Mouse (Mus musculus) liver, embryonic 11.5 days (tissue): ENCODE data around the gene Cst6. TPM values are rescaled to one million over a fixed set of nuclear protein-coding genes. Genes with fewer than 3 reads are reported as not detected.
A peak's percentile ranks its signal among the peaks of the same experiment; 100 is the strongest.

Experiments
- ATAC-seq: fragments of 200-750 bp; cut with Nextera tagmentation; replicated peaks from 2 replicates; pipeline ENCODE4 v1.8.0; 2017; ENCODE audit warnings: moderate number of reproducible peaks, mild to moderate bottlenecking, moderate TSS enrichment, moderate library complexity; ENCODE audit not compliant: low FRiP score
- DNase-seq: peaks from one replicate; pipeline ENCODE4 v3.0.0-alpha.2; 2017; ENCODE audit warnings: low spot score
- H3K27ac ChIP-seq: fragments of 300-500 bp; sonication (generic); 2 replicates; pipeline ENCODE4 v1.5.1; 2014; ENCODE audit warnings: mild to moderate bottlenecking, low read depth, low read length, control low read depth
- H3K27me3 ChIP-seq: fragments of 300-500 bp; sonication (generic); replicated peaks from 2 replicates; pipeline ENCODE4 v1.6.1; 2014; ENCODE audit warnings: low read length, mixed read lengths; ENCODE audit not compliant: control insufficient read depth, insufficient read depth
- H3K36me3 ChIP-seq: fragments of 300-500 bp; sonication (generic); 2 replicates; pipeline ENCODE4 v1.6.1; 2014; ENCODE audit warnings: mild to moderate bottlenecking, low read length, moderate library complexity, mixed read lengths; ENCODE audit not compliant: control insufficient read depth, insufficient read depth
- H3K4me1 ChIP-seq: fragments of 300-500 bp; sonication (generic); replicated peaks from 2 replicates; pipeline ENCODE4 v1.6.1; 2014; ENCODE audit warnings: low read length, mixed read lengths; ENCODE audit not compliant: control insufficient read depth, insufficient read depth
- H3K4me2 ChIP-seq: fragments of 300-500 bp; sonication (generic); 2 replicates; pipeline ENCODE4 v1.6.1; 2014; ENCODE audit warnings: mild to moderate bottlenecking, control low read depth, moderate library complexity
- H3K4me3 ChIP-seq: fragments of 300-500 bp; sonication (generic); 2 replicates; pipeline ENCODE4 v1.5.1; 2014; ENCODE audit warnings: low read depth, low read length, control low read depth
- H3K9ac ChIP-seq: fragments of 300-500 bp; sonication (generic); 2 replicates; pipeline ENCODE4 v1.6.1; 2014; ENCODE audit warnings: low read depth, low read length, control low read depth
- H3K9me3 ChIP-seq: fragments of 300-500 bp; sonication (generic); 2 replicates; pipeline ENCODE4 v1.6.1; 2016; ENCODE audit warnings: low read length, inconsistent platforms, mixed read lengths; ENCODE audit not compliant: control insufficient read depth
- WGBS: fragments of 180-500 bp; shearing (Covaris S2); extraction: QIAGEN DNeasy Blood & Tissue Kit; methylation state at CpG from one replicate; pipeline ENCODE4 v1.1.7; 2014; 5-methylcytosine and 5-hydroxymethylcytosine counted together
- polyA plus RNA-seq: library from polyadenylated mRNA; unstranded; fragments of >200 nt; fragmentation: Nextera tagmentation; extraction: Ambion mirVana; gene quantifications from 2 replicates; pipeline ENCODE4 v1.2.1, GENCODE M21; 2014

Cst6 gene
- polyA plus RNA-seq, 1 experiment from 2014 or later: not detected

- 14% methylated on average over 11 of the region's 11 CpGs for WGBS
- H3K4me2 ChIP-seq: peak overlapping the region; percentile 98
Observed at GRCm38 (mm10) chr19:5365751-5366150, 16.4 kb upstream of the Cst6 start.

GRCm38 (mm10) chr19:5364124-5364523, 14.8 kb upstream of the Cst6 start:
- Histone ChIP-seq H3K36me3 (peaks cover 24% of the 10 kb centered on the region), H3K4me2 (no peak overlapping the region), H3K9ac (no peak overlapping the region), H3K4me1 (peaks cover 17% of the 10 kb centered on the region), H3K9me3 (no peaks in the 10 kb centered on the region), H3K27me3 (no peaks in the 10 kb centered on the region), H3K27ac (no peak overlapping the region), H3K4me3 (no peak overlapping the region)
- no peak for DNase-seq
- no peak for ATAC-seq
- WGBS: 85% methylated on average over 2 of the region's 2 CpGs

More at GRCm38 (mm10) chr19:5365751-5366150, 16.4 kb upstream of the Cst6 start:
- H3K4me1 ChIP-seq: peaks cover 17% of the 10 kb centered on the region
- H3K9me3 ChIP-seq: no peaks in the 10 kb centered on the region
- H3K36me3 ChIP-seq: peaks cover 38% of the 10 kb centered on the region
- peak overlapping the region; percentile 88 for H3K4me3 ChIP-seq
- H3K9ac ChIP-seq: peak overlapping the region; percentile 96
- no peaks in the 10 kb centered on the region for H3K27me3 ChIP-seq
- H3K27ac ChIP-seq: peak overlapping the region; percentile 92
- DNase-seq (peak; percentile 43), ATAC-seq (no peak)

- Histone ChIP-seq H3K9me3 (no peaks in the 10 kb centered on the region), H3K9ac (no peak overlapping the region), H3K4me3 (no peak overlapping the region), H3K27ac (no peak overlapping the region), H3K27me3 (no peaks in the 10 kb centered on the region), H3K36me3 (peaks cover 17% of the 10 kb centered on the region), H3K4me2 (no peak overlapping the region), H3K4me1 (peaks cover 9% of the 10 kb centered on the region)
- 81% methylated on average over 2 of the region's 2 CpGs for WGBS
- DNase-seq: no peak
- no peak for ATAC-seq
Observed at GRCm38 (mm10) chr19:5362186-5362585, 12.8 kb upstream of the Cst6 start.

GRCm38 (mm10) chr19:5356080-5356479, 6.7 kb upstream of the Cst6 start:
- DNase-seq (no peak), ATAC-seq (no peak)
- H3K4me1 ChIP-seq: no peaks in the 10 kb centered on the region
- no peak overlapping the region for H3K9ac ChIP-seq
- H3K27ac ChIP-seq: no peak overlapping the region
- no peaks in the 10 kb centered on the region for H3K27me3 ChIP-seq
- no peaks in the 10 kb centered on the region for H3K36me3 ChIP-seq
- no peaks in the 10 kb centered on the region for H3K9me3 ChIP-seq
- no peak overlapping the region for H3K4me3 ChIP-seq
- no CpG with 5 or more reads among the region's 1 CpGs for WGBS
- no peak overlapping the region for H3K4me2 ChIP-seq

GRCm38 (mm10) chr19:5353609-5354008, 4.2 kb upstream of the Cst6 start:
- no peak for ATAC-seq
- 72% methylated on average over 2 of the region's 2 CpGs for WGBS
- H3K27ac ChIP-seq: no peak overlapping the region
- no peak for DNase-seq
- H3K9ac ChIP-seq: no peak overlapping the region
- H3K4me3 ChIP-seq: no peak overlapping the region
- H3K4me1 ChIP-seq: peaks cover 4% of the 10 kb centered on the region
- no peaks in the 10 kb centered on the region; the same call in 1 of the 2 replicates for H3K27me3 ChIP-seq
- H3K36me3 ChIP-seq: no peaks in the 10 kb centered on the region
- H3K4me2 ChIP-seq: no peak overlapping the region
- no peaks in the 10 kb centered on the region for H3K9me3 ChIP-seq

- Histone ChIP-seq H3K4me3 (peak overlapping the region; percentile 49), H3K27ac (no peak overlapping the region), H3K27me3 (no peaks in the 10 kb centered on the region; the same call in 1 of the 2 replicates), H3K9me3 (no peaks in the 10 kb centered on the region), H3K9ac (peak overlapping the region; percentile 49), H3K36me3 (no peaks in the 10 kb centered on the region), H3K4me2 (peak overlapping the region; percentile 94), H3K4me1 (peaks cover 4% of the 10 kb centered on the region)
- WGBS: 6% methylated on average over 34 of the region's 34 CpGs
- ATAC-seq (peak; percentile 64), DNase-seq (peak; percentile 51)
Observed at GRCm38 (mm10) chr19:5348526-5349501, 560 bp downstream of the Cst6 start.

GRCm38 (mm10) chr19:5348064-5348463, 1.3 kb downstream of the Cst6 start:
- Histone ChIP-seq H3K27ac (no peak overlapping the region), H3K36me3 (no peaks in the 10 kb centered on the region), H3K4me3 (no peak overlapping the region), H3K27me3 (no peaks in the 10 kb centered on the region; the same call in 1 of the 2 replicates), H3K9ac (no peak overlapping the region), H3K4me1 (peaks cover 4% of the 10 kb centered on the region), H3K9me3 (no peaks in the 10 kb centered on the region), H3K4me2 (no peak overlapping the region)
- 76% methylated on average over 6 of the region's 6 CpGs for WGBS
- ATAC-seq (no peak; the same call in 1 of the 2 replicates), DNase-seq (no peak)

GRCm38 (mm10) chr19:5345297-5346131, 3.9 kb downstream of the Cst6 start:
- Histone ChIP-seq H3K4me2 (no peak overlapping the region), H3K27me3 (no peaks in the 10 kb centered on the region; the same call in 1 of the 2 replicates), H3K9ac (no peak overlapping the region), H3K4me1 (peaks cover 4% of the 10 kb centered on the region), H3K27ac (no peak overlapping the region), H3K9me3 (no peaks in the 10 kb centered on the region), H3K4me3 (no peak overlapping the region), H3K36me3 (no peaks in the 10 kb centered on the region)
- DNase-seq: no peak
- no peak for ATAC-seq
- WGBS: 77% methylated on average over 6 of the region's 6 CpGs
